Comparison of ENCODE assay signal across 8 mouse cellular contexts in genomic region chr6:90715245-90715905, GRCm38 (mm10).
DNase-seq lines count a peak whose midpoint lies in the region; ATAC-seq and TF ChIP-seq lines count a peak whose summit lies in the region.

No protein-coding gene starts in this region.

- peak overlapping the region; percentile 93 for H3K4me2 ChIP-seq in heart, embryonic 14.5 days (ENCODE audit: low read length)
- H3K4me2 ChIP-seq in forebrain, postnatal 0 days (ENCODE audit: low read depth): peak overlapping the region; percentile 75
- H3K4me2 ChIP-seq in liver, embryonic 16.5 days (ENCODE audit: low read depth, low read length): peak overlapping the region; percentile 84

- ATAC-seq in heart, embryonic 14.5 days (ENCODE audit: insufficient number of reproducible peaks, insufficient read depth, low FRiP score, low read depth): peak; percentile 1; the same call in 1 of the 2 replicates
- peak; percentile 42 for ATAC-seq in forebrain, postnatal 0 days
- no peak for ATAC-seq in liver, embryonic 16.5 days (ENCODE audit: low read depth)
- ATAC-seq in megakaryocyte-erythroid progenitor cell, adult 5-6 weeks (replicated peaks; ENCODE audit: low FRiP score, low TSS enrichment, poor library complexity, severe bottlenecking): no peak; the same call in 1 of the 2 replicates
- no peak for ATAC-seq in granulocyte monocyte progenitor cell, adult 5-6 weeks (replicated peaks; ENCODE audit: poor library complexity, severe bottlenecking)

- TF ChIP-seq POLR2A in MEL (IDR thresholded peaks at IDR 0.05; ENCODE audit: control insufficient read depth in 1 of 2, insufficient read depth in 1 of 2, low read depth in 1 of 2, low read length in 2 of 2, poor library complexity in 1 of 2): no peak

- peaks cover 14% of the 10 kb centered on the region for H3K79me2 ChIP-seq in MEL (ENCODE audit: control insufficient read depth, insufficient read depth, low read length, poor library complexity)

- TF ChIP-seq EP300 in MEL (IDR thresholded peaks at IDR 0.05; ENCODE audit: low read depth in 1 of 2, low read length in 2 of 2): no peak

- intact Hi-C loops in heart, postnatal 10 days (cut with DNase I): no loop called here

- peaks cover 51 to 81% of the 10 kb centered on the region in 2 experiments for H3K4me1 ChIP-seq in heart, embryonic 14.5 days (ENCODE audit: control insufficient read depth in 2 of 2, insufficient read depth in 2 of 2, low read length in 2 of 2)
- peaks cover 7 to 18% of the 10 kb centered on the region in 2 experiments; a peak in 3 of 4 replicates for H3K4me1 ChIP-seq in MEL (ENCODE audit: control insufficient read depth in 1 of 2, insufficient read depth in 2 of 2, low read length in 2 of 2)
- peaks cover 7% of the 10 kb centered on the region for H3K4me1 ChIP-seq in forebrain, postnatal 0 days (ENCODE audit: insufficient read depth)
- H3K4me1 ChIP-seq in liver, embryonic 16.5 days (ENCODE audit: control insufficient read depth, low read depth, low read length): peaks cover 57% of the 10 kb centered on the region

- no peak for TF ChIP-seq RAD21 in MEL (IDR thresholded peaks at IDR 0.05; ENCODE audit: low read depth, low read length)

- peak overlapping the region; percentile 94 for H3K9ac ChIP-seq in heart, embryonic 14.5 days (ENCODE audit: low read length)
- peak overlapping the region; percentile 87 for H3K9ac ChIP-seq in MEL (ENCODE audit: control insufficient read depth, low read depth, low read length, poor library complexity, severe bottlenecking)
- peak overlapping the region; percentile 51 for H3K9ac ChIP-seq in forebrain, postnatal 0 days
- peak overlapping the region; percentile 88 for H3K9ac ChIP-seq in liver, embryonic 16.5 days (ENCODE audit: low read depth, low read length)

- peak overlapping the region in 1 of 2 experiments; percentile 87; a peak in 3 of 4 replicates for H3K27ac ChIP-seq in heart, embryonic 14.5 days (replicated peaks in 1 of 2; ENCODE audit: control insufficient read depth in 1 of 2, insufficient read depth in 1 of 2, low read depth in 2 of 2, low read length in 2 of 2)
- H3K27ac ChIP-seq in MEL (ENCODE audit: control insufficient read depth, low read depth, low read length): no peak overlapping the region
- 0 out of 2 replicates have a peak overlapping the region, but pooled peaks have one; percentile 21 for H3K27ac ChIP-seq in forebrain, postnatal 0 days (ENCODE audit: low read depth, low read length)
- H3K27ac ChIP-seq in liver, embryonic 16.5 days (ENCODE audit: low read length): peak overlapping the region; percentile 81

- no peak for DNase-seq in heart, postnatal 10 days
- DNase-seq in MEL (ENCODE audit: low read depth, low spot score): no peak
- no peak for DNase-seq in forebrain, postnatal 0 days
- no peak for DNase-seq in adrenal gland, postnatal 36 days

- WGBS in heart, embryonic 14.5 days: 43% methylated on average over 4 of the region's 4 CpGs
- WGBS in forebrain, postnatal 0 days: 59% methylated on average over 4 of the region's 4 CpGs
- WGBS in liver, embryonic 16.5 days (ENCODE audit: insufficient replicate concordance): 37% methylated on average over 4 of the region's 4 CpGs

- no peaks in the 10 kb centered on the region for H3K27me3 ChIP-seq in heart, embryonic 14.5 days (ENCODE audit: control insufficient read depth, insufficient read depth, low read length)
- H3K27me3 ChIP-seq in MEL (ENCODE audit: control insufficient read depth in 1 of 2, insufficient read depth in 2 of 2, low read length in 2 of 2): no peaks in the 10 kb centered on the region
- no peaks in the 10 kb centered on the region for H3K27me3 ChIP-seq in forebrain, postnatal 0 days (ENCODE audit: insufficient read depth, low read length)
- H3K27me3 ChIP-seq in liver, embryonic 16.5 days (ENCODE audit: control insufficient read depth, insufficient read depth, low read depth, low read length): no peaks in the 10 kb centered on the region

- H3K4me3 ChIP-seq in heart, embryonic 14.5 days (ENCODE audit: control insufficient read depth in 1 of 2, insufficient read depth in 1 of 2, low read depth in 1 of 2, low read length in 2 of 2): peak overlapping the region; percentile 78 to 81
- peak overlapping the region; percentile 86 to 100 for H3K4me3 ChIP-seq in MEL (ENCODE audit: control insufficient read depth in 1 of 2, insufficient read depth in 1 of 2, low read depth in 2 of 2, low read length in 2 of 2)
- H3K4me3 ChIP-seq in forebrain, postnatal 0 days (ENCODE audit: low read depth, low read length): peak overlapping the region; percentile 45; the same call in 1 of the 2 replicates
- peak overlapping the region; percentile 84 for H3K4me3 ChIP-seq in liver, embryonic 16.5 days (ENCODE audit: low read depth, low read length)

- no peak for TF ChIP-seq CTCF in MEL (IDR thresholded peaks at IDR 0.05 in 2 of 3, conservative IDR thresholded peaks at IDR 0.05 in 1 of 3; ENCODE audit: control insufficient read depth in 1 of 3, insufficient read depth in 1 of 3, low read depth in 2 of 3, low read length in 3 of 3, poor library complexity in 1 of 3, severe bottlenecking in 1 of 3)
- TF ChIP-seq CTCF in forebrain, postnatal 0 days (IDR thresholded peaks at IDR 0.05; ENCODE audit: low read depth): no peak

- peaks cover 7% of the 10 kb centered on the region; the same call in 1 of the 2 replicates for H3K36me3 ChIP-seq in heart, embryonic 14.5 days (ENCODE audit: control insufficient read depth, insufficient read depth, low read length)
- H3K36me3 ChIP-seq in MEL (ENCODE audit: control insufficient read depth in 1 of 2, insufficient read depth in 2 of 2, low read length in 2 of 2): peaks cover 0 to 8% of the 10 kb centered on the region in 2 experiments; a peak in 2 of 4 replicates
- H3K36me3 ChIP-seq in forebrain, postnatal 0 days (ENCODE audit: insufficient read depth): no peaks in the 10 kb centered on the region
- no peaks in the 10 kb centered on the region for H3K36me3 ChIP-seq in liver, embryonic 16.5 days (ENCODE audit: control insufficient read depth, insufficient read depth)

- H3K9me3 ChIP-seq in heart, embryonic 14.5 days (ENCODE audit: control insufficient read depth, low read length): no peaks in the 10 kb centered on the region
- H3K9me3 ChIP-seq in MEL (replicated peaks; ENCODE audit: insufficient read depth, low read length): no peaks in the 10 kb centered on the region
- no peaks in the 10 kb centered on the region for H3K9me3 ChIP-seq in forebrain, postnatal 0 days (ENCODE audit: low read length)
- H3K9me3 ChIP-seq in liver, embryonic 16.5 days (replicated peaks; ENCODE audit: control insufficient read depth, low read length): no peaks in the 10 kb centered on the region

TF ChIP-seq in MEL, 35 proteins besides CTCF, POLR2A, EP300 and RAD21:
- no peak for TF ChIP-seq NELFE (IDR thresholded peaks at IDR 0.05; ENCODE audit: low read depth, low read length)
- TF ChIP-seq MYB (IDR thresholded peaks at IDR 0.05; ENCODE audit: low read depth, low read length): no peak
- no peak for TF ChIP-seq SIN3A (IDR thresholded peaks at IDR 0.05; ENCODE audit: low read length)
- no peak for TF ChIP-seq ZMIZ1 (IDR thresholded peaks at IDR 0.05; ENCODE audit: low read depth, low read length)
- TF ChIP-seq ZC3H11A (IDR thresholded peaks at IDR 0.05; ENCODE audit: low read depth, low read length): no peak
- TF ChIP-seq POLR2AphosphoS2 (IDR thresholded peaks at IDR 0.05; ENCODE audit: low read length): no peak
- no peak for TF ChIP-seq GABPA (IDR thresholded peaks at IDR 0.05; ENCODE audit: low read depth, low read length)
- TF ChIP-seq USF2 (IDR thresholded peaks at IDR 0.05; ENCODE audit: borderline replicate concordance in 1 of 2, insufficient read depth in 1 of 2, low read depth in 1 of 2, low read length in 2 of 2): no peak
- TF ChIP-seq ZNF384 (IDR thresholded peaks at IDR 0.05; ENCODE audit: low read depth, low read length): no peak
- no peak for TF ChIP-seq TAL1 (IDR thresholded peaks at IDR 0.05; ENCODE audit: low read length)
- TF ChIP-seq CHD2 (IDR thresholded peaks at IDR 0.05; ENCODE audit: low read length): no peak
- TF ChIP-seq MEF2A (IDR thresholded peaks at IDR 0.05; ENCODE audit: extremely low read depth, insufficient replicate concordance, low read depth, low read length, poor library complexity, severe bottlenecking): no peak
- no peak for TF ChIP-seq ZKSCAN1 (IDR thresholded peaks at IDR 0.05; ENCODE audit: low read depth, low read length)

Comparison
In these comparisons a context has a peak if more than half of its experiments do, and no peak if none do; other contexts are left out.
1. ATAC-seq: peak in heart, embryonic 14.5 days (single experiment) and forebrain, postnatal 0 days (single experiment); none in liver, embryonic 16.5 days (single experiment), megakaryocyte-erythroid progenitor cell, adult 5-6 weeks (single experiment) and granulocyte monocyte progenitor cell, adult 5-6 weeks (single experiment).
2. Peak in every context shown above with its lines, with median percentiles within 50 percentile points of each other: H3K4me2 ChIP-seq, H3K4me3 ChIP-seq and H3K9ac ChIP-seq.